Mouse (Mus musculus): Measurements from ENCODE around the gene Podxl2. TPM values are rescaled to one million over a fixed set of nuclear protein-coding genes. Genes with fewer than 3 reads are reported as not detected.

Gene Podxl2
- total RNA-seq, 2 experiments from 2014 or later: 160 to 165 TPM

GRCm38 (mm10) chr6:88884690-88885089 is 9.8 kb upstream of the Podxl2 start:
- no peak overlapping the region for H3K27ac ChIP-seq
- H3K4me3 ChIP-seq: no peak overlapping the region
- DNase-seq (ENCODE audit: low spot score in 2 of 2): no peak
- TF ChIP-seq CTCF (conservative IDR thresholded peaks at IDR 0.05): no peak

GRCm38 (mm10) chr6:88884195-88884594 is 9.4 kb upstream of the Podxl2 start:
- TF ChIP-seq CTCF (conservative IDR thresholded peaks at IDR 0.05): no peak
- no peak for DNase-seq (ENCODE audit: low spot score in 2 of 2)
- H3K4me3 ChIP-seq: no peak overlapping the region
- H3K27ac ChIP-seq: no peak overlapping the region

GRCm38 (mm10) chr6:88881334-88881733 is 6.5 kb upstream of the Podxl2 start:
- no peak for TF ChIP-seq CTCF (conservative IDR thresholded peaks at IDR 0.05)
- no peak overlapping the region for H3K27ac ChIP-seq
- H3K4me3 ChIP-seq: no peak overlapping the region
- no peak for DNase-seq (ENCODE audit: low spot score in 2 of 2)

- peak; percentile 61 for TF ChIP-seq CTCF (conservative IDR thresholded peaks at IDR 0.05)
- H3K4me3 ChIP-seq: no peak overlapping the region
- H3K27ac ChIP-seq: no peak overlapping the region
- DNase-seq (ENCODE audit: low spot score in 2 of 2): no peak
Measured at GRCm38 (mm10) chr6:88879471-88879870, 4.6 kb upstream of the Podxl2 start.

- peak in 1 of 2 experiments; percentile 33 for DNase-seq (ENCODE audit: low spot score in 2 of 2)
- Histone ChIP-seq H3K4me3 (peak overlapping the region; percentile 63), H3K27ac (peak overlapping the region; percentile 69)
- no peak for TF ChIP-seq CTCF (conservative IDR thresholded peaks at IDR 0.05)
Measured at GRCm38 (mm10) chr6:88873965-88874867, 628 bp downstream of the Podxl2 start.

GRCm38 (mm10) chr6:88872811-88873210 is 2.0 kb downstream of the Podxl2 start:
- no peak for DNase-seq (ENCODE audit: low spot score in 2 of 2)
- H3K4me3 ChIP-seq: no peak overlapping the region
- no peak for TF ChIP-seq CTCF (conservative IDR thresholded peaks at IDR 0.05)
- H3K27ac ChIP-seq: no peak overlapping the region

GRCm38 (mm10) chr6:88871546-88871945 is 3.3 kb downstream of the Podxl2 start:
- TF ChIP-seq CTCF (conservative IDR thresholded peaks at IDR 0.05): no peak
- H3K27ac ChIP-seq: no peak overlapping the region
- H3K4me3 ChIP-seq: no peak overlapping the region
- peak; percentile 69 to 77 for DNase-seq (ENCODE audit: low spot score in 2 of 2)

GRCm38 (mm10) chr6:88870594-88870993 is 4.2 kb downstream of the Podxl2 start:
- DNase-seq (ENCODE audit: low spot score in 2 of 2): peak in 1 of 2 experiments; percentile 32
- TF ChIP-seq CTCF (conservative IDR thresholded peaks at IDR 0.05): no peak
- no peak overlapping the region for H3K4me3 ChIP-seq
- no peak overlapping the region for H3K27ac ChIP-seq

- no peak overlapping the region for H3K4me3 ChIP-seq
- H3K27ac ChIP-seq: no peak overlapping the region
- TF ChIP-seq CTCF (conservative IDR thresholded peaks at IDR 0.05): no peak
- DNase-seq (ENCODE audit: low spot score in 2 of 2): no peak
Measured at GRCm38 (mm10) chr6:88869459-88869858, 5.4 kb downstream of the Podxl2 start.

GRCm38 (mm10) chr6:88865704-88866103 is 9.1 kb downstream of the Podxl2 start:
- no peak for TF ChIP-seq CTCF (conservative IDR thresholded peaks at IDR 0.05)

GRCm38 (mm10) chr6:88860914-88861313 is 13.9 kb downstream of the Podxl2 start:
- H3K27ac ChIP-seq: no peak overlapping the region
- peak; percentile 79 for TF ChIP-seq CTCF (conservative IDR thresholded peaks at IDR 0.05)
- H3K4me3 ChIP-seq: no peak overlapping the region
- DNase-seq (ENCODE audit: low spot score in 2 of 2): peak; percentile 39 to 40

More at GRCm38 (mm10) chr6:88865704-88866103, 9.1 kb downstream of the Podxl2 start:
- Histone ChIP-seq H3K4me3 (no peak overlapping the region), H3K27ac (no peak overlapping the region)
- no peak for DNase-seq (ENCODE audit: low spot score in 2 of 2)

GRCm38 (mm10) chr6:88858341-88858740 is 16.5 kb downstream of the Podxl2 start:
- no peak for TF ChIP-seq CTCF (conservative IDR thresholded peaks at IDR 0.05)
- no peak for DNase-seq (ENCODE audit: low spot score in 2 of 2)
- Histone ChIP-seq H3K27ac (no peak overlapping the region), H3K4me3 (no peak overlapping the region)

- Histone ChIP-seq H3K4me3 (no peak overlapping the region), H3K27ac (no peak overlapping the region)
- no peak for TF ChIP-seq CTCF (conservative IDR thresholded peaks at IDR 0.05)
- DNase-seq (ENCODE audit: low spot score in 2 of 2): no peak
Measured at GRCm38 (mm10) chr6:88857830-88858229, 17.0 kb downstream of the Podxl2 start.

GRCm38 (mm10) chr6:88857249-88857648 is 17.6 kb downstream of the Podxl2 start:
- Histone ChIP-seq H3K27ac (no peak overlapping the region), H3K4me3 (no peak overlapping the region)
- DNase-seq (ENCODE audit: low spot score in 2 of 2): no peak
- peak; percentile 61 for TF ChIP-seq CTCF (conservative IDR thresholded peaks at IDR 0.05)
